Mouse (Mus musculus): Measurements from ENCODE around the gene Prg3.

GRCm38 (mm10) chr2:85033121-85033520 is 45.1 kb downstream of the Prg3 start:
- TF ChIP-seq CTCF (IDR thresholded peaks at IDR 0.05; ENCODE audit: insufficient read depth, low read length) (no peak), POLR2A (IDR thresholded peaks at IDR 0.05; ENCODE audit: borderline replicate concordance, extremely low read depth, low read depth, low read length) (no peak)
